Mouse (Mus musculus): ENCODE data around the gene Ppm1m.

GRCm38 (mm10) chr9:106225469-106226150 lies 26.1 kb upstream of the Ppm1m start:
- TF ChIP-seq POLR2A (IDR thresholded peaks at IDR 0.05; ENCODE audit: low read depth, low read length) = no peak
- TF ChIP-seq CTCF (IDR thresholded peaks at IDR 0.05; ENCODE audit: borderline replicate concordance, insufficient read depth, low read length) = no peak
